Mouse (Mus musculus) forebrain, postnatal 0 days (tissue): ENCODE data around the gene Ttc39b. TPM values are rescaled to one million over a fixed set of nuclear protein-coding genes. Genes with fewer than 3 reads are reported as not detected.
A peak's percentile ranks its signal among the peaks of the same experiment; 100 is the strongest.

Experiments
- ATAC-seq: fragments of 200-750 bp; cut with Nextera tagmentation; 2 replicates; pipeline ENCODE4 v1.8.0; 2017; ENCODE audit warnings: mild to moderate bottlenecking, moderate library complexity
- DNase-seq: peaks from one replicate; pipeline ENCODE4 v3.0.0-alpha.2; 2015
- H3K27ac ChIP-seq: fragments of 300-500 bp; sonication (generic); 2 replicates; pipeline ENCODE4 v1.5.1; 2014; ENCODE audit warnings: low read depth, mild to moderate bottlenecking, antibody characterized with exemption, low read length, moderate library complexity, mixed read lengths
- H3K27me3 ChIP-seq: fragments of 300-500 bp; sonication (generic); 2 replicates; pipeline ENCODE4 v1.6.1; 2014; ENCODE audit warnings: mild to moderate bottlenecking, low read length, mixed read lengths; ENCODE audit not compliant: insufficient read depth
- H3K36me3 ChIP-seq: fragments of 300-500 bp; sonication (generic); 2 replicates; pipeline ENCODE4 v1.6.1; 2014; ENCODE audit warnings: mild to moderate bottlenecking, moderate library complexity; ENCODE audit not compliant: insufficient read depth
- H3K4me1 ChIP-seq: fragments of 300-500 bp; sonication (generic); 2 replicates; pipeline ENCODE4 v1.6.1; 2014; ENCODE audit warnings: antibody characterized with exemption; ENCODE audit not compliant: insufficient read depth
- H3K4me2 ChIP-seq: fragments of 300-500 bp; sonication (generic); 2 replicates; pipeline ENCODE4 v1.6.1; 2014; ENCODE audit warnings: low read depth, mild to moderate bottlenecking, moderate library complexity
- H3K4me3 ChIP-seq: fragments of 300-500 bp; sonication (generic); 2 replicates; pipeline ENCODE4 v1.5.1; 2014; ENCODE audit warnings: low read depth, low read length, mixed read lengths
- H3K9ac ChIP-seq: fragments of 300-500 bp; sonication (generic); 2 replicates; pipeline ENCODE4 v1.6.1; 2014; ENCODE audit warnings: mild to moderate bottlenecking
- H3K9me3 ChIP-seq: fragments of 300-500 bp; sonication (generic); 2 replicates; pipeline ENCODE4 v1.6.1; 2016; ENCODE audit warnings: low read length
- CTCF ChIP-seq: sonication (generic); IDR thresholded peaks from 2 replicates; pipeline ENCODE4 v1.5.1; 2016; ENCODE audit warnings: antibody characterized with exemption, control low read depth, low read depth
- WGBS: fragments of 180-500 bp; shearing (Covaris S2); extraction: QIAGEN DNeasy Blood & Tissue Kit; methylation state at CpG from one replicate; pipeline ENCODE4 v1.1.7; 2014; 5-methylcytosine and 5-hydroxymethylcytosine counted together
- polyA plus RNA-seq: library from polyadenylated mRNA; unstranded; fragments of >200 nt; fragmentation: Nextera tagmentation; extraction: Ambion mirVana; gene quantifications from 2 replicates; pipeline ENCODE4 v1.2.1, GENCODE M21; 2015
- total RNA-seq: library from RNA; depleted of rRNA; stranded (reverse); fragments of >200 nt; gene quantifications from 2 replicates; pipeline ENCODE4 v1.2.3, GENCODE M21; 2014

The Ttc39b gene
- total and polyA plus RNA-seq, 2 experiments from 2014 or later: 4.6 to 20.3 TPM

DNA sequence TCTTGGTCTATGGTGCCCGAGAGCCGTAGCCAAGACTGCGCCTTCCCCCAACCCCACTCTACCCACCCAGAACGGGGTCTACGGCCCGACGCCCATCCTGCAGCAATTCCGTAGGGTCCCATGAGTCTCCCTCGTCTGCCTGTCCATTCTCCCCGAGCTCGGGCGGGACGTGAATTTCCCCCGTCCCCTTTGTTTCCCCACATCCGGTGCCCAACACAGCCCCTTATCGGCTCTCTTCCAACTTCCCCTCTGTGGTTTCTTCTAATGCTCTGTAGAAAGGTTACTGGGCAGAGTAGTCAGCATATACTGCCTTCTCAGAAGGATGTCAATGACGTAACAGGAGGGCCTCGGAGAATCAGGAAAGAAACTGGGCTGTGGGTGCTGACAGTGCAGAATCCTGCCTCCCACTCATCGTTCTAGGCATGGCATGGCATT lies 50.4 kb downstream of the Ttc39b start:
- 93% methylated on average over 19 of the region's 19 CpGs for WGBS
- H3K4me1 ChIP-seq: no peaks in the 10 kb centered on the region

GRCm38 (mm10) chr4:83272917-83273615 lies 51.0 kb downstream of the Ttc39b start:
- no peaks in the 10 kb centered on the region for H3K4me1 ChIP-seq

More for the DNA sequence above, 50.4 kb downstream of the Ttc39b start:
- no peaks in the 10 kb centered on the region for H3K27me3 ChIP-seq
- no peak for ATAC-seq
- no peak for TF ChIP-seq CTCF
- no peaks in the 10 kb centered on the region for H3K36me3 ChIP-seq
- no peak overlapping the region for H3K4me3 ChIP-seq
- H3K9me3 ChIP-seq: no peaks in the 10 kb centered on the region
- no peak for DNase-seq
- no peak overlapping the region for H3K4me2 ChIP-seq
- H3K9ac ChIP-seq: no peak overlapping the region
- no peak overlapping the region for H3K27ac ChIP-seq

DNA sequence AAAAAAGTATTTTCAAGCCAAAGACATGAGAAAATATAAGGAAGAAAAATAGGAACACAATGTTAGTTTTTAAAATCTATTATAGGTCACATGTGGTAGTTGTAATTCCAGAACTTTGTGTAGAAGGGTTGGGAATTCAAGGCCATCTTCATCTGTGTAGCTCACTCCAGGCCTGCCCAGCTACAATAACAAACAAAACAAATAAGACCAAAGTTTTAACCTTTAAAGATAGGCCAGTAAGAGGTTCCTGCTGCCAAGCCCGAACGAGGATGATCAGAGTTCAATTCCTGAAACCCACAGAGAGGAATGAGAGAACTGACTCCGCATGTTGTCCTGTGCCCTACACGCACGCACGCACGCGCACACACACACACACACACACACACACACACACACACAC lies 53.6 kb downstream of the Ttc39b start:
- H3K27me3 ChIP-seq: no peaks in the 10 kb centered on the region
- H3K4me1 ChIP-seq: no peaks in the 10 kb centered on the region
- no peaks in the 10 kb centered on the region for H3K36me3 ChIP-seq
- H3K9me3 ChIP-seq: no peaks in the 10 kb centered on the region
- no peak overlapping the region for H3K27ac ChIP-seq
- no peak for TF ChIP-seq CTCF
- H3K9ac ChIP-seq: no peak overlapping the region
- ATAC-seq (no peak), DNase-seq (no peak)
- WGBS: 95% methylated on average over 8 of the region's 8 CpGs
- no peak overlapping the region for H3K4me2 ChIP-seq
- H3K4me3 ChIP-seq: no peak overlapping the region

More at GRCm38 (mm10) chr4:83272917-83273615, 51.0 kb downstream of the Ttc39b start:
- WGBS: 88% methylated on average over 9 of the region's 9 CpGs
- no peak overlapping the region for H3K27ac ChIP-seq
- no peak overlapping the region for H3K9ac ChIP-seq
- H3K4me3 ChIP-seq: no peak overlapping the region
- TF ChIP-seq CTCF: no peak
- ATAC-seq (no peak), DNase-seq (no peak)
- no peak overlapping the region for H3K4me2 ChIP-seq
- H3K9me3 ChIP-seq: no peaks in the 10 kb centered on the region
- no peaks in the 10 kb centered on the region for H3K36me3 ChIP-seq
- H3K27me3 ChIP-seq: no peaks in the 10 kb centered on the region

GRCm38 (mm10) chr4:83269614-83270013 lies 54.4 kb downstream of the Ttc39b start:
- TF ChIP-seq CTCF: no peak
- no peak for ATAC-seq
- no peaks in the 10 kb centered on the region for H3K36me3 ChIP-seq
- WGBS: 87% methylated on average over 6 of the region's 6 CpGs
- no peak overlapping the region for H3K27ac ChIP-seq
- no peak for DNase-seq
- H3K27me3 ChIP-seq: no peaks in the 10 kb centered on the region
- H3K4me1 ChIP-seq: no peaks in the 10 kb centered on the region
- no peak overlapping the region for H3K9ac ChIP-seq
- no peak overlapping the region for H3K4me3 ChIP-seq
- no peak overlapping the region for H3K4me2 ChIP-seq
- H3K9me3 ChIP-seq: no peaks in the 10 kb centered on the region

DNA sequence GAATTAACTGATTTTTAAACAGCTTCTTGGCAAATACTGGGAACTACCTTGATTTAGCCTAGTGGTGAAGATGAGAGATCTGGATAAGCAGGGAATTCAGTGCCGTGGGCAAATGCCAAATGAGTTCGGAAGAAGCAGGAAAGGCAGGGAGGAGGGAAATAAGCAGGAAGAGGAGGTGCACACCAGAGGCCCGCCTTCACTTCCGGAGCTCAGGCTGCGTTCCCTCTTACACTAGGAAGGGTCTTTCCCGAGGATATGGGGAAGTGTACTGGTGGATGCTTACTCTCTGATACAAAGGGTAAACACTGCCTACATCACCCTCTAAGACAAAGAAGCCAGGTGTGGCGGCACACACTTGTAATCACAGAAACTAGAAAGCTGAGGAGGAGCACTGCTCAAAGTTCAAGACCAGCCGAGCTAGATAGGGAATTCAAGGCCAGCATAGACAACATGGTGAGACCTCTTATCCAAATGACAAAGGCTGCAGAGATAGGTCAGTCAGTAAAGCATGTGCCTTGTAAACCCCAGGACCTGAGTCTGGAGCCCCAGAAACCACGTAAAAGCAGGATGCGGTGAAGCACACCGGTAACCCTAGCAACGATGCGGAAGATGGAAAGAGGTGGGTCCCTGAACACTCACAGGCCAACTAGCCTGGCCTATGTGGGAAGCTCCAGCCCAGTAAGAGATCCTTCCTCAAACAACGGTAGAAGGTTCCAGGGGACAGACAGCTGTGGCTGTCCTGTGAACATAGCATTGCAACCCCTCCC lies 57.9 kb downstream of the Ttc39b start:
- no peak overlapping the region for H3K4me3 ChIP-seq
- no peak overlapping the region for H3K27ac ChIP-seq
- no peak overlapping the region for H3K9ac ChIP-seq
- TF ChIP-seq CTCF: no peak
- H3K36me3 ChIP-seq: no peaks in the 10 kb centered on the region
- H3K27me3 ChIP-seq: no peaks in the 10 kb centered on the region
- H3K9me3 ChIP-seq: no peaks in the 10 kb centered on the region
- 71% methylated on average over 14 of the region's 14 CpGs for WGBS
- H3K4me2 ChIP-seq: no peak overlapping the region
- DNase-seq (no peak), ATAC-seq (peak; percentile 59; the same call in 1 of the 2 replicates)
- no peaks in the 10 kb centered on the region for H3K4me1 ChIP-seq

- H3K36me3 ChIP-seq: no peaks in the 10 kb centered on the region
- H3K27ac ChIP-seq: no peak overlapping the region
- no peak overlapping the region for H3K4me2 ChIP-seq
- no peak overlapping the region for H3K9ac ChIP-seq
- no peak for TF ChIP-seq CTCF
- H3K4me1 ChIP-seq: no peaks in the 10 kb centered on the region
- no peak for DNase-seq
- 93% methylated on average over 2 of the region's 2 CpGs for WGBS
- no peaks in the 10 kb centered on the region for H3K27me3 ChIP-seq
- no peak for ATAC-seq
- no peak overlapping the region for H3K4me3 ChIP-seq
- no peaks in the 10 kb centered on the region for H3K9me3 ChIP-seq
Measured at GRCm38 (mm10) chr4:83264832-83265231, 59.2 kb downstream of the Ttc39b start.

DNA sequence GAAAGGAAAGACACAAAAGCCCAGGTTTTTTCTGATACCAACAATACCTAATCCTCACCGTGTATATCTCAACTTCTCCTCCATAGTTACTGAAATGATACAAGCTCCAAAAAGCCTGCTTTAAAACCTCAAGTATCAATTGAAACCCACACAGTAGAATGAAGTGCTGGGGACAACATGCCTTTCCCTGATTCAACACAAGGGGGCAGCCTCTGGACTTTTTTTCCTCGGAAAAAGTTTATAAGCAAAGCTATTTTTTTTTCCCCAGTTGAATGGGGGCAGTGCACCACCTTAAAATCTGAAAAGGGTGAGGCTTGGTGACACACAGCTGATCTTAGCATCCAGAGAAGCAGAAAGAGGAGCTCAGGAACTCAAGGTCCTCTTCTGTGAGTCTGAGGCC lies 62.1 kb downstream of the Ttc39b start:
- Histone ChIP-seq H3K4me2 (no peak overlapping the region), H3K4me3 (no peak overlapping the region), H3K27me3 (no peaks in the 10 kb centered on the region), H3K4me1 (no peaks in the 10 kb centered on the region), H3K9me3 (no peaks in the 10 kb centered on the region), H3K36me3 (no peaks in the 10 kb centered on the region), H3K27ac (no peak overlapping the region), H3K9ac (no peak overlapping the region)
- DNase-seq (peak; percentile 78), ATAC-seq (no peak)
- 12% methylated on average over 2 of the region's 2 CpGs for WGBS
- peak; percentile 70 for TF ChIP-seq CTCF
